Mouse (Mus musculus): ENCODE measurements around the gene Sptan1.

The Sptan1 gene

GRCm38 (mm10) chr2:30062249-30063093 lies 97.1 kb downstream of the Sptan1 start:
- peak; percentile 81 for DNase-seq

GRCm38 (mm10) chr2:30063235-30063634 lies 97.9 kb downstream of the Sptan1 start:
- no peak for DNase-seq

GRCm38 (mm10) chr2:30063791-30064190 lies 98.4 kb downstream of the Sptan1 start:
- no peak for DNase-seq

- DNase-seq = no peak
These were observed 98.9 kb downstream of the Sptan1 start for GRCm38 (mm10) chr2:30064298-30064697.

- DNase-seq = peak; percentile 98
These were observed 100.9 kb downstream of the Sptan1 start for GRCm38 (mm10) chr2:30066046-30066901.

- DNase-seq = peak; percentile 56
These were observed 101.9 kb downstream of the Sptan1 start for GRCm38 (mm10) chr2:30067031-30067888.

GRCm38 (mm10) chr2:30067962-30068361 lies 102.6 kb downstream of the Sptan1 start:
- no peak for DNase-seq

GRCm38 (mm10) chr2:30072875-30073274 lies 107.5 kb downstream of the Sptan1 start:
- no peak for DNase-seq

GRCm38 (mm10) chr2:30073285-30073684 lies 107.9 kb downstream of the Sptan1 start:
- DNase-seq = no peak

- DNase-seq = no peak
These were observed 110.3 kb downstream of the Sptan1 start for GRCm38 (mm10) chr2:30075625-30076024.

- no peak for DNase-seq
These were observed 111.1 kb downstream of the Sptan1 start for GRCm38 (mm10) chr2:30076439-30076838.

GRCm38 (mm10) chr2:30076959-30077358 lies 111.6 kb downstream of the Sptan1 start:
- DNase-seq = no peak

GRCm38 (mm10) chr2:30077502-30078348 lies 112.4 kb downstream of the Sptan1 start, which contains the start of gene Pkn3:
Gene Pkn3 (plus strand): TSS chr2:30077684.
- peak; percentile 92 for DNase-seq

- DNase-seq = peak; percentile 50
These were observed 113.0 kb downstream of the Sptan1 start for GRCm38 (mm10) chr2:30078349-30078712.

GRCm38 (mm10) chr2:30078760-30079159 lies 113.4 kb downstream of the Sptan1 start:
- no peak for DNase-seq

- no peak for DNase-seq
These were observed 114.9 kb downstream of the Sptan1 start for GRCm38 (mm10) chr2:30080181-30080800.

All from kidney, postnatal 14 days (tissue).